Mouse (Mus musculus) MEL (cell line): ENCODE measurements around the gene Krtcap2. TPM values are rescaled to one million over a fixed set of nuclear protein-coding genes. Genes with fewer than 3 reads are reported as not detected.

Experiments used
- DNase-seq: peaks from one replicate; pipeline ENCODE4 v3.0.0; 2011; ENCODE audit warnings: low read depth, low spot score
- H3K27ac ChIP-seq: 2 replicates; pipeline ENCODE4 v1.5.1; 2012; ENCODE audit warnings: low read depth, mild to moderate bottlenecking, control low read depth, low read length, moderate library complexity; ENCODE audit not compliant: control insufficient read depth
- H3K27me3 ChIP-seq, 2 experiments: fragments of 150-350 bp in 1 of 2; sonication (generic) in 1 of 2; 2 replicates each; pipeline ENCODE4 v1.6.1; 2012; ENCODE audit warnings: low read length in 2 of 2, mild to moderate bottlenecking in 2 of 2, improper control_type of control experiment in 1 of 2, moderate library complexity in 1 of 2; ENCODE audit not compliant: insufficient read depth in 2 of 2, control insufficient read depth in 1 of 2
- H3K36me3 ChIP-seq, 2 experiments: 2 replicates each; pipeline ENCODE4 v1.6.1; 2012 to 2014; ENCODE audit warnings: low read length in 2 of 2, improper control_type of control experiment in 1 of 2, inconsistent platforms in 1 of 2, mild to moderate bottlenecking in 1 of 2; ENCODE audit not compliant: insufficient read depth in 2 of 2, control insufficient read depth in 1 of 2
- H3K4me1 ChIP-seq, 2 experiments: fragments of 150-350 bp in 1 of 2; sonication (generic) in 1 of 2; 2 replicates each; pipeline ENCODE4 v1.6.1; 2012; ENCODE audit warnings: low read length in 2 of 2, improper control_type of control experiment in 1 of 2, mild to moderate bottlenecking in 1 of 2; ENCODE audit not compliant: insufficient read depth in 2 of 2, control insufficient read depth in 1 of 2
- H3K4me3 ChIP-seq, 2 experiments: fragments of 150-350 bp in 1 of 2; sonication (generic) in 1 of 2; 2 replicates each; pipeline ENCODE4 v1.5.1; 2012; ENCODE audit warnings: low read depth in 2 of 2, low read length in 2 of 2, mild to moderate bottlenecking in 2 of 2, moderate library complexity in 2 of 2, control low read depth in 1 of 2, improper control_type of control experiment in 1 of 2; ENCODE audit not compliant: control insufficient read depth in 1 of 2, insufficient read depth in 1 of 2
- H3K79me2 ChIP-seq: 2 replicates; pipeline ENCODE4 v1.6.1; 2012; ENCODE audit warnings: mild to moderate bottlenecking, low read length, moderate library complexity; ENCODE audit not compliant: control insufficient read depth, poor library complexity, insufficient read depth
- H3K9ac ChIP-seq: 2 replicates; pipeline ENCODE4 v1.6.1; 2012; ENCODE audit warnings: low read depth, mild to moderate bottlenecking, control low read depth, low read length, moderate library complexity; ENCODE audit not compliant: control insufficient read depth, poor library complexity, severe bottlenecking
- H3K9me3 ChIP-seq: fragments of 150-350 bp; sonication (generic); replicated peaks from 2 replicates; pipeline ENCODE4 v1.6.1; 2012; ENCODE audit warnings: mild to moderate bottlenecking, low read length, improper control_type of control experiment, moderate library complexity; ENCODE audit not compliant: insufficient read depth
- CHD1 ChIP-seq: IDR thresholded peaks from 2 replicates; pipeline ENCODE4 v1.6.1; 2012; ENCODE audit warnings: low read depth, mild to moderate bottlenecking, inconsistent platforms, low read length, improper control_type of control experiment
- CHD2 ChIP-seq: IDR thresholded peaks from 2 replicates; pipeline ENCODE4 v1.6.1; 2011; ENCODE audit warnings: low read length, improper control_type of control experiment
- CTCF ChIP-seq, 3 experiments: IDR thresholded peaks in 2 of 3; conservative IDR thresholded peaks in 1 of 3; 2 replicates each; pipeline ENCODE4 v1.5.1; 2011 to 2012; ENCODE audit warnings: low read length in 3 of 3, low read depth in 2 of 3, mild to moderate bottlenecking in 2 of 3, improper control_type of control experiment in 1 of 3, inconsistent platforms in 1 of 3, mixed read lengths in 1 of 3, moderate library complexity in 1 of 3; ENCODE audit not compliant: control insufficient read depth in 1 of 3, insufficient read depth in 1 of 3, poor library complexity in 1 of 3, severe bottlenecking in 1 of 3
- ELF1 ChIP-seq: IDR thresholded peaks from 2 replicates; pipeline ENCODE4 v1.6.1; 2014; ENCODE audit warnings: low read depth, mild to moderate bottlenecking, inconsistent platforms, low read length, improper control_type of control experiment, moderate library complexity
- EP300 ChIP-seq, 2 experiments: IDR thresholded peaks; 2 replicates each; pipeline ENCODE4 v1.6.1; 2011; ENCODE audit warnings: improper control_type of control experiment in 2 of 2, low read length in 2 of 2, low read depth in 1 of 2, mild to moderate bottlenecking in 1 of 2
- ETS1 ChIP-seq: IDR thresholded peaks from 2 replicates; pipeline ENCODE4 v1.6.1; 2012; ENCODE audit warnings: low read depth, mild to moderate bottlenecking, inconsistent platforms, low read length, improper control_type of control experiment, moderate library complexity
- GATA1 ChIP-seq: IDR thresholded peaks from 2 replicates; pipeline ENCODE4 v1.6.1; 2011; ENCODE audit warnings: low read depth, low read length, improper control_type of control experiment
- HCFC1 ChIP-seq: IDR thresholded peaks from 2 replicates; pipeline ENCODE4 v1.6.1; 2012; ENCODE audit warnings: low read depth, mild to moderate bottlenecking, inconsistent platforms, low read length, improper control_type of control experiment, moderate library complexity
- JUND ChIP-seq: IDR thresholded peaks from 2 replicates; pipeline ENCODE4 v1.6.1; 2011; ENCODE audit warnings: low read depth, mild to moderate bottlenecking, improper control_type of control experiment, low read length
- KAT2A ChIP-seq: conservative IDR thresholded peaks from 2 replicates; pipeline ENCODE4 v1.6.1; 2012; ENCODE audit warnings: low read depth, low read length, improper control_type of control experiment, inconsistent platforms
- MAZ ChIP-seq: IDR thresholded peaks from 2 replicates; pipeline ENCODE4 v1.6.1; 2012; ENCODE audit warnings: low read depth, mild to moderate bottlenecking, inconsistent platforms, low read length, improper control_type of control experiment
- MXI1 ChIP-seq: IDR thresholded peaks from 2 replicates; pipeline ENCODE4 v1.6.1; 2011; ENCODE audit warnings: mild to moderate bottlenecking, low read depth, low read length, improper control_type of control experiment
- MYC ChIP-seq: IDR thresholded peaks from 2 replicates; pipeline ENCODE4 v1.6.1; 2011; ENCODE audit warnings: low read depth, mild to moderate bottlenecking, low read length, improper control_type of control experiment, moderate library complexity
- NELFE ChIP-seq: IDR thresholded peaks from 2 replicates; pipeline ENCODE4 v1.6.1; 2011; ENCODE audit warnings: low read depth, low read length, improper control_type of control experiment
- NRF1 ChIP-seq: IDR thresholded peaks from 2 replicates; pipeline ENCODE4 v1.6.1; 2014; ENCODE audit warnings: low read depth, mild to moderate bottlenecking, inconsistent platforms, low read length, improper control_type of control experiment, moderate library complexity; ENCODE audit not compliant: poor library complexity, insufficient read depth, severe bottlenecking
- POLR2A ChIP-seq, 2 experiments: IDR thresholded peaks; 2 replicates each; pipeline ENCODE4 v1.6.1; 2011 to 2012; ENCODE audit warnings: low read length in 2 of 2, mild to moderate bottlenecking in 2 of 2, control low read depth in 1 of 2, improper control_type of control experiment in 1 of 2, low read depth in 1 of 2, moderate library complexity in 1 of 2; ENCODE audit not compliant: control insufficient read depth in 1 of 2, insufficient read depth in 1 of 2, poor library complexity in 1 of 2
- POLR2AphosphoS2 ChIP-seq: IDR thresholded peaks from 2 replicates; pipeline ENCODE4 v1.6.1; 2011; ENCODE audit warnings: low read length, improper control_type of control experiment
- SIN3A ChIP-seq: IDR thresholded peaks from 2 replicates; pipeline ENCODE4 v1.6.1; 2012; ENCODE audit warnings: low read length, improper control_type of control experiment, inconsistent platforms
- TBP ChIP-seq: IDR thresholded peaks from 2 replicates; pipeline ENCODE4 v1.8.0; 2011; ENCODE audit warnings: low read depth, low read length, improper control_type of control experiment
- TCF12 ChIP-seq: IDR thresholded peaks from 2 replicates; pipeline ENCODE4 v1.6.1; 2014; ENCODE audit warnings: low read depth, mild to moderate bottlenecking, inconsistent platforms, low read length, improper control_type of control experiment, moderate library complexity
- UBTF ChIP-seq: IDR thresholded peaks from 2 replicates; pipeline ENCODE4 v1.6.1; 2012; ENCODE audit warnings: low read depth, mild to moderate bottlenecking, inconsistent platforms, low read length, improper control_type of control experiment, moderate library complexity, borderline replicate concordance; ENCODE audit not compliant: insufficient read depth
- USF1 ChIP-seq: IDR thresholded peaks from 2 replicates; pipeline ENCODE4 v1.6.1; 2014; ENCODE audit warnings: low read depth, mild to moderate bottlenecking, inconsistent platforms, low read length, improper control_type of control experiment, moderate library complexity
- USF2 ChIP-seq, 2 experiments: IDR thresholded peaks; 2 replicates each; pipeline ENCODE4 v1.6.1; 2011 to 2012; ENCODE audit warnings: improper control_type of control experiment in 2 of 2, low read length in 2 of 2, borderline replicate concordance in 1 of 2, inconsistent platforms in 1 of 2, low read depth in 1 of 2, mild to moderate bottlenecking in 1 of 2; ENCODE audit not compliant: insufficient read depth in 1 of 2
- ZC3H11A ChIP-seq: IDR thresholded peaks from 2 replicates; pipeline ENCODE4 v1.6.1; 2012; ENCODE audit warnings: low read depth, mild to moderate bottlenecking, inconsistent platforms, low read length, improper control_type of control experiment
- ZKSCAN1 ChIP-seq: IDR thresholded peaks from 2 replicates; pipeline ENCODE4 v1.6.1; 2012; ENCODE audit warnings: low read depth, mild to moderate bottlenecking, inconsistent platforms, low read length, improper control_type of control experiment, moderate library complexity
- ZMIZ1 ChIP-seq: IDR thresholded peaks from 2 replicates; pipeline ENCODE4 v1.6.1; 2012; ENCODE audit warnings: low read depth, mild to moderate bottlenecking, inconsistent platforms, low read length, improper control_type of control experiment, moderate library complexity
- polyA plus RNA-seq, 2 experiments: library from polyadenylated mRNA; stranded (reverse) in 1 of 2; unstranded in 1 of 2; fragments of >175 nt in 1 of 2; fragments of >200 nt in 1 of 2; gene quantifications; 2 replicates each; pipeline versions ENCODE4 v1.2.1 to v1.2.4; 2012; ENCODE audit warnings: low replicate concordance in 2 of 2, low read depth in 1 of 2; ENCODE audit not compliant: insufficient read length in 2 of 2, insufficient read depth in 1 of 2, missing spikeins in 1 of 2
- total RNA-seq: library from RNA; depleted of rRNA; stranded (reverse); fragments of 300-350 nt; gene quantifications from 2 replicates; pipeline ENCODE4 v1.2.3, GENCODE M21; 2012

Krtcap2 gene
- total and polyA plus RNA-seq, 3 experiments = 171 to 497 TPM; not detected in 1

GRCm38 (mm10) chr3:89210731-89211130 lies 35.0 kb upstream of the Krtcap2 start:
- no peak overlapping the region for H3K4me3 ChIP-seq
- peaks cover 0 to 9% of the 10 kb centered on the region in 2 experiments; a peak in 3 of 4 replicates for H3K36me3 ChIP-seq
- peaks cover 2 to 14% of the 10 kb centered on the region in 2 experiments; a peak in 3 of 4 replicates for H3K4me1 ChIP-seq
- H3K27me3 ChIP-seq = no peaks in the 10 kb centered on the region
- no peaks in the 10 kb centered on the region for H3K9me3 ChIP-seq
- H3K79me2 ChIP-seq = peaks cover 10% of the 10 kb centered on the region
- H3K27ac ChIP-seq = no peak overlapping the region
- H3K9ac ChIP-seq = no peak overlapping the region
- no peak for TF ChIP-seq CHD1
- TF ChIP-seq CTCF (IDR thresholded peaks at IDR 0.05 in 2 of 3, conservative IDR thresholded peaks at IDR 0.05 in 1 of 3; ENCODE audit: control insufficient read depth in 1 of 3, insufficient read depth in 1 of 3, low read depth in 2 of 3, low read length in 3 of 3, poor library complexity in 1 of 3, severe bottlenecking in 1 of 3) = no peak
- no peak for TF ChIP-seq ZKSCAN1
- TF ChIP-seq UBTF = no peak
- no peak for TF ChIP-seq ZC3H11A
- TF ChIP-seq GATA1 = no peak
- TF ChIP-seq POLR2A (IDR thresholded peaks at IDR 0.05; ENCODE audit: control insufficient read depth in 1 of 2, insufficient read depth in 1 of 2, low read depth in 1 of 2, low read length in 2 of 2, poor library complexity in 1 of 2) = no peak
- no peak for TF ChIP-seq MYC
- DNase-seq = no peak

- peak; percentile 97 for DNase-seq
- H3K9ac ChIP-seq = peak overlapping the region; percentile 82
- TF ChIP-seq KAT2A = peak; percentile 84
- peak; percentile 65; the same call in 1 of the 2 replicates for TF ChIP-seq MAZ
- TF ChIP-seq ZMIZ1 = 0 out of 2 replicates have a peak, but pooled peaks have one; percentile 46
- 0 out of 2 replicates have a peak, but pooled peaks have one; percentile 69 for TF ChIP-seq UBTF
- peak; percentile 80 for TF ChIP-seq USF1
- TF ChIP-seq NRF1 = peak; percentile 49; the same call in 1 of the 2 replicates
- peak; percentile 91 for TF ChIP-seq SIN3A
- no peak; the same call in 1 of the 2 replicates for TF ChIP-seq TCF12
- TF ChIP-seq MYC = peak; percentile 20; the same call in 1 of the 2 replicates
- no peak for TF ChIP-seq ETS1
- TF ChIP-seq EP300 (IDR thresholded peaks at IDR 0.05; ENCODE audit: low read depth in 1 of 2, low read length in 2 of 2) = 0 out of 4 replicates have a peak, but pooled peaks of 1 of the 2 experiments have one; percentile 14
- no peak for TF ChIP-seq GATA1
- peak; percentile 86 for TF ChIP-seq ELF1
- TF ChIP-seq HCFC1 = peak; percentile 97
- TF ChIP-seq USF2 (IDR thresholded peaks at IDR 0.05; ENCODE audit: borderline replicate concordance in 1 of 2, insufficient read depth in 1 of 2, low read depth in 1 of 2, low read length in 2 of 2) = no peak
- TF ChIP-seq TBP = peak; percentile 70; the same call in 1 of the 2 replicates
- peak; percentile 62 for TF ChIP-seq CHD2
- TF ChIP-seq JUND = no peak
- TF ChIP-seq POLR2A (IDR thresholded peaks at IDR 0.05; ENCODE audit: control insufficient read depth in 1 of 2, insufficient read depth in 1 of 2, low read depth in 1 of 2, low read length in 2 of 2, poor library complexity in 1 of 2) = peak; percentile 73 to 78
- peak; percentile 58; the same call in 1 of the 2 replicates for TF ChIP-seq POLR2AphosphoS2
- peak; percentile 94 for TF ChIP-seq MXI1
- TF ChIP-seq NELFE = peak; percentile 81
- H3K27me3 ChIP-seq = no peaks in the 10 kb centered on the region
- H3K36me3 ChIP-seq = peaks cover 0 to 10% of the 10 kb centered on the region in 2 experiments; a peak in 2 of 4 replicates
- H3K27ac ChIP-seq = peak overlapping the region; percentile 61
- no peaks in the 10 kb centered on the region for H3K9me3 ChIP-seq
- peaks cover 10% of the 10 kb centered on the region for H3K79me2 ChIP-seq
- peak overlapping the region; percentile 84 to 98 for H3K4me3 ChIP-seq
- H3K4me1 ChIP-seq = peaks cover 2 to 14% of the 10 kb centered on the region in 2 experiments; a peak in 3 of 4 replicates
These were observed 31.8 kb upstream of the Krtcap2 start for GRCm38 (mm10) chr3:89213803-89214530.
